Mouse (Mus musculus) cerebellum, adult (tissue): ENCODE measurements at regions not wholly inside any gene's neighbourhood (a gene's known extent, or its start where the extent isn't known, plus 50 kb on each side); places are given as distances from the start of the nearest gene placed in this dataset.

Experiments
- ATAC-seq: cut with Nextera tagmentation; 2 replicates; pipeline ENCODE4 v1.9.2; 2017; ENCODE audit warnings: mild to moderate bottlenecking, moderate library complexity, mixed read lengths; ENCODE audit not compliant: insufficient number of reproducible peaks, low FRiP score, low TSS enrichment

GRCm38 (mm10) chr19:15663659-15664255 lies 283.4 kb downstream of the Psat1 start:
- ATAC-seq: no peak

GRCm38 (mm10) chr19:15658611-15659010 lies 288.5 kb downstream of the Psat1 start:
- no peak for ATAC-seq

- no peak for ATAC-seq
Measured at GRCm38 (mm10) chr19:15657846-15658245, 289.3 kb downstream of the Psat1 start.

- no peak; the same call in 1 of the 2 replicates for ATAC-seq
Measured at GRCm38 (mm10) chr19:15649368-15649767, 297.8 kb downstream of the Psat1 start.

- ATAC-seq: no peak
Measured at GRCm38 (mm10) chr19:15647313-15647712, 299.8 kb downstream of the Psat1 start.

- no peak for ATAC-seq
Measured at GRCm38 (mm10) chr19:15644786-15645185, 302.4 kb downstream of the Psat1 start.

GRCm38 (mm10) chr19:15617233-15617915 lies 329.8 kb downstream of the Psat1 start:
- no peak for ATAC-seq

- no peak for ATAC-seq
Measured at GRCm38 (mm10) chr19:15614648-15615561, 332.2 kb downstream of the Psat1 start.

GRCm38 (mm10) chr19:15611137-15611758 lies 335.9 kb downstream of the Psat1 start:
- no peak for ATAC-seq

GRCm38 (mm10) chr19:15606440-15606839 lies 340.7 kb downstream of the Psat1 start:
- no peak for ATAC-seq

- ATAC-seq: no peak
Measured at GRCm38 (mm10) chr19:15592821-15593220, 354.3 kb downstream of the Psat1 start.

GRCm38 (mm10) chr19:15583782-15584693 lies 363.1 kb downstream of the Psat1 start:
- no peak for ATAC-seq

GRCm38 (mm10) chr19:15583106-15583781 lies 363.9 kb downstream of the Psat1 start:
- ATAC-seq: no peak

GRCm38 (mm10) chr19:15571204-15571603 lies 375.9 kb downstream of the Psat1 start:
- ATAC-seq: no peak

GRCm38 (mm10) chr19:15561511-15561910 lies 385.6 kb downstream of the Psat1 start:
- ATAC-seq: no peak

GRCm38 (mm10) chr19:15553953-15554352 lies 393.2 kb downstream of the Psat1 start:
- ATAC-seq: no peak

- ATAC-seq: no peak
Measured at GRCm38 (mm10) chr19:15517853-15518252, 429.3 kb downstream of the Psat1 start.

- ATAC-seq: no peak
Measured at GRCm38 (mm10) chr19:15516566-15517305, 430.4 kb downstream of the Psat1 start.
